Comparison of ENCODE assay signal across 8 mouse cellular contexts in the genomic region with DNA sequence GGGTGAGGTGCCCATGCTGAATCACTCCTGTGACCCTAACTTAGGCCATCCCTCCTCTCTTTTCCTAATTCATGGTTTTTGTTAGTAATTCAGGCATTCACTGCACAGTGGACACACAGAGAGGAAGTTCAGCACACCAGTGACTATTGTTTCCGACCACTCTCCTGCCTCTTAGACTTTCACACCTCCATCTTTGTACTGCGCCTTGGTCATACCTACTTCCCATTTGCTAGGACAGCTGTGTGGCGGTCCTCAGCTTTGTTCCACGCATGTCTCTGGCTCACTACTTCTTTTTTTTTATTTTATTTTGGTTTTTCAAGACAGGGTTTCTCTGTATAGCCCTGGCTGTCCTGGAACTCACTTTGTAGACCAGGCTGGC. TPM values are rescaled to one million over a fixed set of nuclear protein-coding genes. Genes with fewer than 3 reads are reported as not detected.
DNase-seq lines count a peak whose midpoint lies in the region; ATAC-seq and TF ChIP-seq lines count a peak whose summit lies in the region.
"Had no signal": no experiment of that assay in that cellular context is flagged by ENCODE, and none has a peak within 500 bp of the region (broad histone marks: within the 10 kb centered on the region; RNA-seq: fewer than 3 reads in every experiment).

No protein-coding gene starts in this region.

- TF ChIP-seq CTCF in kidney, postnatal 0 days (IDR thresholded peaks at IDR 0.05; ENCODE audit: low read depth): no peak

- no peaks in the 10 kb centered on the region for H3K9me3 ChIP-seq in kidney, postnatal 0 days (replicated peaks; ENCODE audit: low read length)
- no peaks in the 10 kb centered on the region for H3K9me3 ChIP-seq in embryonic facial prominence, embryonic 10.5 days
- H3K9me3 ChIP-seq in intestine, embryonic 15.5 days: no peaks in the 10 kb centered on the region
- H3K9me3 ChIP-seq in neural tube, embryonic 13.5 days: no peaks in the 10 kb centered on the region

- peak overlapping the region; percentile 91 for H3K27ac ChIP-seq in kidney, postnatal 0 days
- H3K27ac ChIP-seq in embryonic facial prominence, embryonic 10.5 days (replicated peaks): peak overlapping the region; percentile 92
- peak overlapping the region; percentile 95 for H3K27ac ChIP-seq in intestine, embryonic 15.5 days
- peak overlapping the region; percentile 50 for H3K27ac ChIP-seq in neural tube, embryonic 13.5 days (replicated peaks)

- H3K4me3 ChIP-seq in kidney, postnatal 0 days (replicated peaks; ENCODE audit: low read depth, low read length): 0 out of 2 replicates have a peak overlapping the region, but pooled peaks have one; percentile 3
- peak overlapping the region; percentile 45 for H3K4me3 ChIP-seq in embryonic facial prominence, embryonic 10.5 days
- peak overlapping the region; percentile 27 for H3K4me3 ChIP-seq in intestine, embryonic 15.5 days (replicated peaks)
- H3K4me3 ChIP-seq in neural tube, embryonic 13.5 days: no peak overlapping the region; the same call in 1 of the 2 replicates

- H3K9ac ChIP-seq in kidney, postnatal 0 days (ENCODE audit: low read depth, low read length): 0 out of 2 replicates have a peak overlapping the region, but pooled peaks have one; percentile 3
- H3K9ac ChIP-seq in intestine, embryonic 15.5 days: peak overlapping the region; percentile 49
- H3K9ac ChIP-seq in neural tube, embryonic 13.5 days: peak overlapping the region; percentile 46

- peaks cover 18% of the 10 kb centered on the region for H3K4me1 ChIP-seq in kidney, postnatal 0 days (replicated peaks; ENCODE audit: insufficient read depth, low read length)
- H3K4me1 ChIP-seq in embryonic facial prominence, embryonic 10.5 days: peaks cover 40% of the 10 kb centered on the region
- H3K4me1 ChIP-seq in intestine, embryonic 15.5 days (replicated peaks): peaks cover 16% of the 10 kb centered on the region
- peaks cover 18% of the 10 kb centered on the region for H3K4me1 ChIP-seq in neural tube, embryonic 13.5 days (replicated peaks)

- ATAC-seq in kidney, postnatal 0 days (replicated peaks; ENCODE audit: low FRiP score, low read depth): no peak
- no peak for ATAC-seq in intestine, embryonic 15.5 days
- ATAC-seq in neural tube, embryonic 13.5 days (ENCODE audit: low read depth): no peak

- peak overlapping the region; percentile 40 for H3K4me2 ChIP-seq in kidney, postnatal 0 days (ENCODE audit: low read length)
- peak overlapping the region; percentile 60 for H3K4me2 ChIP-seq in intestine, embryonic 15.5 days (replicated peaks)
- H3K4me2 ChIP-seq in neural tube, embryonic 13.5 days: peak overlapping the region; percentile 40

- H3K36me3 ChIP-seq in kidney, postnatal 0 days (ENCODE audit: insufficient read depth, low read length): no peaks in the 10 kb centered on the region
- peaks cover 6% of the 10 kb centered on the region for H3K36me3 ChIP-seq in embryonic facial prominence, embryonic 10.5 days (replicated peaks)
- no peaks in the 10 kb centered on the region for H3K36me3 ChIP-seq in intestine, embryonic 15.5 days
- H3K36me3 ChIP-seq in neural tube, embryonic 13.5 days: no peaks in the 10 kb centered on the region

- WGBS in kidney, postnatal 0 days: 67% methylated on average over 4 of the region's 4 CpGs
- 78% methylated on average over 4 of the region's 4 CpGs for WGBS in embryonic facial prominence, embryonic 10.5 days
- WGBS in intestine, embryonic 15.5 days: 56% methylated on average over 4 of the region's 4 CpGs
- WGBS in neural tube, embryonic 13.5 days: 73% methylated on average over 4 of the region's 4 CpGs

- DNase-seq in kidney, postnatal 0 days (ENCODE audit: low spot score): no peak
- no peak for DNase-seq in kidney, postnatal 25 days
- no peak for DNase-seq in embryonic facial prominence, embryonic 10.5 days (ENCODE audit: low spot score)
- no peak for DNase-seq in urinary bladder, postnatal 25 days (ENCODE audit: low spot score)
- DNase-seq in adrenal gland, postnatal 25 days: no peak

- no peaks in the 10 kb centered on the region for H3K27me3 ChIP-seq in kidney, postnatal 0 days (ENCODE audit: insufficient read depth, low read length)
- 0 out of 2 replicates have a peak, but pooled peaks cover 5% of the 10 kb centered on the region for H3K27me3 ChIP-seq in embryonic facial prominence, embryonic 10.5 days (replicated peaks; ENCODE audit: low read depth, poor library complexity, severe bottlenecking)
- no peaks in the 10 kb centered on the region for H3K27me3 ChIP-seq in intestine, embryonic 15.5 days (replicated peaks)
- H3K27me3 ChIP-seq in neural tube, embryonic 13.5 days: no peaks in the 10 kb centered on the region

RNA-seq across cellular contexts. Expression of gene Tatdn2, which starts 5.8 kb away (rescaled TPM):
- 0.78 and 0.95 TPM in 2 replicates for polyA plus RNA-seq in kidney, postnatal 0 days (2015; fragmentation: Nextera tagmentation; extraction: Ambion mirVana)
- 0.68 and 0.72 TPM in 2 replicates for polyA plus RNA-seq in embryonic facial prominence, embryonic 10.5 days (2016; fragmentation: Nextera tagmentation; extraction: Ambion mirVana)
- polyA plus RNA-seq in intestine, embryonic 15.5 days (2015; fragmentation: Nextera tagmentation; extraction: Ambion mirVana): 0.97 and 1.2 TPM in 2 replicates
- polyA plus RNA-seq in neural tube, embryonic 13.5 days (2015; fragmentation: Nextera tagmentation; extraction: Ambion mirVana): 0.61 and 1.1 TPM in 2 replicates
- 49.5 and 50.7 TPM in 2 replicates for total RNA-seq in adrenal gland, postnatal 25 days (2021)

RNA-seq across cellular contexts. Expression of gene Ghrl, which starts 28.6 kb away (rescaled TPM):
- not detected in 2 replicates for polyA plus RNA-seq in kidney, postnatal 0 days (2015; fragmentation: Nextera tagmentation; extraction: Ambion mirVana)
- not detected in 2 replicates for polyA plus RNA-seq in embryonic facial prominence, embryonic 10.5 days (2016; fragmentation: Nextera tagmentation; extraction: Ambion mirVana)
- polyA plus RNA-seq in intestine, embryonic 15.5 days (2015; fragmentation: Nextera tagmentation; extraction: Ambion mirVana): 103 and 125 TPM in 2 replicates
- 0.22 and 0.80 TPM in 2 replicates for polyA plus RNA-seq in neural tube, embryonic 13.5 days (2015; fragmentation: Nextera tagmentation; extraction: Ambion mirVana)
- total RNA-seq in adrenal gland, postnatal 25 days (2021): not detected in 2 replicates
- polyA plus RNA-seq: activated CD4-positive, CD25-positive, alpha-beta regulatory T cell, adult 4 months had no signal

RNA-seq across cellular contexts. Expression of gene Sec13, which starts 49.5 kb away (rescaled TPM):
- polyA plus RNA-seq in kidney, postnatal 0 days (2015; fragmentation: Nextera tagmentation; extraction: Ambion mirVana): 216 and 238 TPM in 2 replicates
- polyA plus RNA-seq in embryonic facial prominence, embryonic 10.5 days (2016; fragmentation: Nextera tagmentation; extraction: Ambion mirVana): 288 and 292 TPM in 2 replicates
- 254 and 276 TPM in 2 replicates for polyA plus RNA-seq in intestine, embryonic 15.5 days (2015; fragmentation: Nextera tagmentation; extraction: Ambion mirVana)
- 218 and 236 TPM in 2 replicates for polyA plus RNA-seq in neural tube, embryonic 13.5 days (2015; fragmentation: Nextera tagmentation; extraction: Ambion mirVana)
- 109 and 115 TPM in 2 replicates for total RNA-seq in adrenal gland, postnatal 25 days (2021)

RNA-seq across cellular contexts. Expression of gene Irak2, which starts 52.8 kb away (rescaled TPM):
- 5.3 and 6.7 TPM in 2 replicates for polyA plus RNA-seq in kidney, postnatal 0 days (2015; fragmentation: Nextera tagmentation; extraction: Ambion mirVana)
- 3.8 and 4.5 TPM in 2 replicates for polyA plus RNA-seq in embryonic facial prominence, embryonic 10.5 days (2016; fragmentation: Nextera tagmentation; extraction: Ambion mirVana)
- 11.0 and 13.9 TPM in 2 replicates for polyA plus RNA-seq in intestine, embryonic 15.5 days (2015; fragmentation: Nextera tagmentation; extraction: Ambion mirVana)
- 2.5 and 2.7 TPM in 2 replicates for polyA plus RNA-seq in neural tube, embryonic 13.5 days (2015; fragmentation: Nextera tagmentation; extraction: Ambion mirVana)
- total RNA-seq in adrenal gland, postnatal 25 days (2021): 13.8 and 17.1 TPM in 2 replicates

Comparison
In these comparisons a context has a peak if more than half of its experiments do, and no peak if none do; other contexts are left out.
1. RNA of gene Ghrl, which starts 28.6 kb away (polyA plus RNA-seq): 103 to 125 TPM in intestine, embryonic 15.5 days; not detected in embryonic facial prominence, embryonic 10.5 days, 0.22 to 0.80 TPM in neural tube, embryonic 13.5 days and not detected in kidney, postnatal 0 days; every median in the first group is over 10 times any median in the second.
2. Peak in every context shown above with its lines, with median percentiles within 50 percentile points of each other: H3K27ac ChIP-seq, H3K4me2 ChIP-seq and H3K9ac ChIP-seq.